Comparison of ENCODE assay signal across 28 mouse cellular contexts in the genomic region with DNA sequence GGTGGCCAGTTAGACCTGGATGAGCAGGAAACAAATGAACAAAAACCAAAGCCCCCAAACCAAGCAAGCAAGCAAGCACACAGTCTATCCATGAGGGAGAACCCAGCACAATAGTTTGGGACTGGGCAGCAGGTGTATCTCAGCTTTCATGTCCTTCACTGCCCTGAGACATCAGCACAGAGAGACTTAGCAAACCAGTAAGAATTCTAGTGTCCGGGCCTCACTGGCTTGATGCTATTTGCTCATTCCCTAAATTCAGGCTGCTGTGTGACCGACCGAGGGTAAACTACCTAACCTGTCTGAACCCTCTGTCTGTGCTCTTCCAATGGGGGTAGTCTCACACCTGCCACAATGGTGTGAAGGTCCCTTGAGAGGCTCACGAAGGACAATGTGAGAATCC. TPM values are rescaled to one million over a fixed set of nuclear protein-coding genes. Genes with fewer than 3 reads are reported as not detected.
"Had no signal": no experiment of that assay in that cellular context is flagged by ENCODE, and none has a peak within 500 bp of the region (broad histone marks: within the 10 kb centered on the region; RNA-seq: fewer than 3 reads in every experiment).

No protein-coding gene starts in this region.

- H3K4me3 ChIP-seq: left cerebral cortex, adult 2 months; limb, embryonic 12.5 days; limb, embryonic 13.5 days; limb, embryonic 15.5 days; liver, embryonic 12.5 days; liver, embryonic 13.5 days; liver, embryonic 15.5 days; lung, embryonic 15.5 days; megakaryocyte, embryonic 14.5 days; midbrain, embryonic 10.5 days; midbrain, embryonic 12.5 days; midbrain, embryonic 13.5 days; midbrain, embryonic 15.5 days; myocyte had no signal

- H3K27me3 ChIP-seq: limb, embryonic 12.5 days; limb, embryonic 13.5 days; limb, embryonic 15.5 days; liver, embryonic 12.5 days; liver, embryonic 13.5 days; liver, embryonic 15.5 days; lung, embryonic 15.5 days; megakaryocyte, embryonic 14.5 days; midbrain, embryonic 12.5 days; midbrain, embryonic 13.5 days; midbrain, embryonic 15.5 days had no signal

- ATAC-seq: liver, embryonic 12.5 days; liver, postnatal 0 days; midbrain, embryonic 13.5 days; midbrain, embryonic 15.5 days; midbrain, embryonic 16.5 days had no signal

- H3K9me3 ChIP-seq: limb, embryonic 12.5 days; limb, embryonic 13.5 days; limb, embryonic 15.5 days; liver, embryonic 12.5 days; liver, embryonic 13.5 days; liver, embryonic 15.5 days; lung, embryonic 15.5 days; midbrain, embryonic 10.5 days; midbrain, embryonic 12.5 days; midbrain, embryonic 13.5 days; midbrain, embryonic 15.5 days had no signal

- H3K9ac ChIP-seq: limb, embryonic 12.5 days; limb, embryonic 13.5 days; limb, embryonic 15.5 days; liver, embryonic 12.5 days; liver, embryonic 13.5 days; liver, embryonic 14.5 days; liver, embryonic 15.5 days; liver, postnatal 0 days; lung, embryonic 14.5 days; lung, embryonic 15.5 days; midbrain, embryonic 12.5 days; midbrain, embryonic 13.5 days; midbrain, embryonic 15.5 days had no signal

- H3K4me2 ChIP-seq: limb, embryonic 12.5 days; limb, embryonic 13.5 days; limb, embryonic 15.5 days; liver, embryonic 11.5 days; liver, embryonic 12.5 days; liver, embryonic 13.5 days; liver, embryonic 15.5 days; lung, embryonic 14.5 days; lung, embryonic 15.5 days; midbrain, embryonic 12.5 days; midbrain, embryonic 13.5 days; midbrain, embryonic 15.5 days had no signal

- H3K4me1 ChIP-seq: liver, embryonic 12.5 days; liver, embryonic 13.5 days; liver, embryonic 15.5 days; megakaryocyte, embryonic 14.5 days; midbrain, embryonic 12.5 days; midbrain, embryonic 13.5 days; midbrain, embryonic 15.5 days had no signal

- H3K27ac ChIP-seq: left cerebral cortex, adult 2 months; limb, embryonic 13.5 days; limb, embryonic 15.5 days; liver, embryonic 12.5 days; liver, embryonic 13.5 days; liver, embryonic 14.5 days; liver, embryonic 15.5 days; lung, embryonic 15.5 days; macrophage; midbrain, embryonic 10.5 days; midbrain, embryonic 12.5 days; midbrain, embryonic 13.5 days; midbrain, embryonic 15.5 days had no signal

- H3K36me3 ChIP-seq: limb, embryonic 13.5 days; limb, embryonic 15.5 days; liver, embryonic 12.5 days; liver, embryonic 13.5 days; liver, embryonic 15.5 days; midbrain, embryonic 10.5 days; midbrain, embryonic 12.5 days; midbrain, embryonic 13.5 days; midbrain, embryonic 15.5 days had no signal

- DNase-seq: left cerebral cortex, postnatal 4 days; liver; liver, embryonic 13.5 days; liver, postnatal 0 days; lung, adult 18-20 months; lung, adult 2 months; lung, embryonic 14.5 days; lung, postnatal 10 days; lung, postnatal 14 days; lung, postnatal 36 days; lung, postnatal 4 days had no signal

RNA-seq across cellular contexts. Expression of a gene that starts 29.7 kb away (rescaled TPM):
- polyA plus RNA-seq: macrophage had no signal
